In the genomic region with DNA sequence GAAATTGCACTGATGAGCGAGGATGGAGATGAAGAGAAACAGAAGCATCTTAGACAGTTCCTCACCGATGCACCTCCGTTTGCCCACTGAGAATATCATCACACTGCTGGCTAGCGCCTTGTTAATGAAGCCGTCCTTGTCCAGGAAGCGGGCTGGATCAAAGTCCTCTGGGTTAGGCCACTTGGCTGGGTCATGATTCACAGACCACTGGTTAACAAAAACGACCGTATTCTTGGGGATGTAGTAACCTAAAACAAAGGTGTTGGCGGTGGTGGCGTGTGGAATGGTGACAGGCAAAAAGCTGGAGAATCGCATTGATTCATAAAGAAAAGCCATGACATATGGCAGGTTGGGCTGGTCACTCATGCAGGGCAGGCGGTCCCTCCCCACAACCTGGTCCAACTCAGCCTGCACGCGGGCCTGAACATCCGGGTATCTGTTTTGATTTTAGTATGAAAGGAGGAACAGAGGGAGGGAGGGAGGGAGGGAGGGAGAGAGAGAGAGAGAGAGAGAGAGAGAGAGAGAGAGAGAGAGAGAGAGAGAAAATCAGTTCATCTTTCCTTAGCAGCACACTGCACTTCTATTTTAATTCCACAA, we compare ENCODE assay signal across 16 mouse cellular contexts. TPM values are rescaled to one million over a fixed set of nuclear protein-coding genes. Genes with fewer than 3 reads are reported as not detected.
DNase-seq lines count a peak whose midpoint lies in the region.
"Had no signal": no experiment of that assay in that cellular context is flagged by ENCODE, and none has a peak within 500 bp of the region (broad histone marks: within the 10 kb centered on the region; RNA-seq: fewer than 3 reads in every experiment).

No protein-coding gene starts in this region.

- no peak overlapping the region for H3K27ac ChIP-seq in limb, embryonic 10.5 days
- H3K27ac ChIP-seq: gastrocnemius, adult 2 months; heart, embryonic 10.5 days; layer of hippocampus, adult 2 months; liver, embryonic 13.5 days; midbrain, embryonic 12.5 days; stomach, embryonic 15.5 days had no signal

- 13% methylated on average over 15 of the region's 15 CpGs for WGBS in limb, embryonic 10.5 days

- peak; percentile 65 to 70 for DNase-seq in cerebellum, postnatal 10 days
- DNase-seq in cerebellum, adult 9-11 months = no peak
- peak; percentile 33 for DNase-seq in kidney, adult 9 months
- DNase-seq in kidney, postnatal 10 days = no peak
- peak; percentile 55 for DNase-seq in embryo, embryonic 10.5 days (ENCODE audit: low spot score)
- DNase-seq in limb, embryonic 10.5 days (ENCODE audit: low spot score) = no peak
- no peak for DNase-seq in natural killer cell, adult 2 months (ENCODE audit: low spot score in 2 of 2)
- no peak for DNase-seq in cerebellum, adult 9-10 months
- DNase-seq: adrenal gland, postnatal 36 days; gastrocnemius, adult 2 months; liver, embryonic 13.5 days; lung, postnatal 14 days had no signal

- peak overlapping the region; percentile 8; the same call in 1 of the 2 replicates for H3K4me3 ChIP-seq in limb, embryonic 10.5 days
- H3K4me3 ChIP-seq: gastrocnemius, adult 2 months; heart, embryonic 10.5 days; layer of hippocampus, adult 2 months; liver, embryonic 13.5 days; midbrain, embryonic 12.5 days; stomach, embryonic 15.5 days had no signal

- peaks cover 61% of the 10 kb centered on the region for H3K27me3 ChIP-seq in limb, embryonic 10.5 days (ENCODE audit: low read depth, poor library complexity, severe bottlenecking)

- peaks cover 35% of the 10 kb centered on the region for H3K4me1 ChIP-seq in limb, embryonic 10.5 days

- no peaks in the 10 kb centered on the region for H3K36me3 ChIP-seq in limb, embryonic 10.5 days
- H3K36me3 ChIP-seq: heart, embryonic 10.5 days; liver, embryonic 13.5 days; midbrain, embryonic 12.5 days; stomach, embryonic 15.5 days had no signal

- no peaks in the 10 kb centered on the region for H3K9me3 ChIP-seq in limb, embryonic 10.5 days (replicated peaks)
- H3K9me3 ChIP-seq: heart, embryonic 10.5 days; liver, embryonic 13.5 days; midbrain, embryonic 12.5 days; stomach, embryonic 15.5 days had no signal

RNA-seq across cellular contexts. Expression of a gene that starts 4.5 kb away (rescaled TPM):
- 5.0 and 7.5 TPM in 2 replicates for polyA plus RNA-seq in limb, embryonic 10.5 days (2016; fragmentation: Nextera tagmentation; extraction: Ambion mirVana)

Comparison
In these comparisons a context has a peak if more than half of its experiments do, and no peak if none do; other contexts are left out.
1. DNase-seq: peak in cerebellum, postnatal 10 days (2 of 2), kidney, adult 9 months (single experiment) and embryo, embryonic 10.5 days (single experiment); none in cerebellum, adult 9-11 months (single experiment), kidney, postnatal 10 days (single experiment), limb, embryonic 10.5 days (single experiment), natural killer cell, adult 2 months (0 of 2) and cerebellum, adult 9-10 months (single experiment).